Mouse (Mus musculus): Measurements from ENCODE around the gene Tnn.

Tnn gene

GRCm38 (mm10) chr1:160082647-160083046, 70.7 kb downstream of the Tnn start:
- no peak for DNase-seq (ENCODE audit: extremely low read depth, low read depth, low spot score)

DNA sequence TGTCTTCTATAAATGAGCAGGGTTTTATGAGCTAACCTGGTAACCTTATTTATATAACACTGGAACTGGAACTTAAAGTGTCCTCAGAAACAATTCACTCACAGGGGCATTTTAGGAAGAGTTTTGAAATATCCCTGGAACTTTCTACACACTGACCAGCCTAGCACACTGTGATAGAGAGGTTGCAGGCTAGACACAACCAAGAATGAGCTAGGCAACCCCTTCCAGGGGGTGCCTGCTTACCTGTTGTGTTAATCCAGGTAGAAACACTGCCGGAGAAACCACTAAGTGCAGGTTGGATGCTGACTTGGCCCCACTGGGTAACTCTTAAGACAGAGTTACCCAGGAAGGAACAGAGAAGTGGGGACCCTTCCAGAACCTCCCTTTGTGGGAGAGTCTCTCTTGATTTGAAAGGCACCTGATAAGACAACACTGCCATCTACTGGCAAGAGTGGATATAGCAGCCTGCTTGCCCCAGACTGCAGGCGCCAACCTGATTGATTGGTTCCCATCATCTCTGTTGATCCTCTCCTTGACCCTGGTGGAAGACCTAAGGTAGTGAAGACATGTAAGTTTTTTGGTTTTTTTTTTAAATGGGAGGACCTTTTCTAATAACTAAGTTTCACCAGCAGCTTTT, 72.5 kb downstream of the Tnn start:
- DNase-seq (ENCODE audit: extremely low read depth, low read depth, low spot score), result no peak

DNA sequence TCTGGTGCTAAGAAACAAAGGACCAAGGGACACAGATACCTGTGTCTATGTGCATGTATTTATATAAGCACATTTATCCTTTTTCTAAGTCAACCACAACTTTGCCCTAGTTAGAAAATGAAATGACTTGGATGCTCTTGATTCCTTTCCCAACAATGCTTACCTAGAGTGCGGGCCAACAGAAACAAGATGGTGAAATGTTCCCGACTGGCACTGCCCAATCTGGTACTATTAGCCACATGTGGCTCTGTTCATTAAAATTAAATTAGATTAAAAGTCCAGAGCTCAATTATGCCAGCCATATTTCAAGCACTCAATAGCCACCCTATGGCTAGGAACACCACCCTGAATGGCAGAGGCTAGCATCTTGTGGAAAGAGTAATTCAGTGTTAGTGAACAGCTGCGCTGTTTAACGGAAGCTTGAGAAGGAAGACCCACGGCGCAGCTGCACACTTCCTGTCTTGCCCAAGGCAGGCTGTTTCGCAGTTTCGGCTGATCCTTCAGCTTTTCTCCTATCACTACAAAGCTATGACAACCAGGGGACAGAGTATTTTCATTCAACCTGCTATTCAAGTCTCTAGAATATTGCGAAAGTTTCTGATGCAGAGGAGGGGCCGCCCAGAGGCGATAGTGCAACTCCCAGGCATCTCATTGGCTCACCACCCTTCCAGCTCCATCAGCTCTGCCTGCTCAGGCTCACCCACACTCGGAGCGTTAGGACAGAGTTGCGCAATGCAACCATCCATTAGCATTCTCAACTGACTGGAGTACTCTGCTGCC, 74.3 kb downstream of the Tnn start:
- peak; percentile 91 for DNase-seq (ENCODE audit: extremely low read depth, low read depth, low spot score)

DNA sequence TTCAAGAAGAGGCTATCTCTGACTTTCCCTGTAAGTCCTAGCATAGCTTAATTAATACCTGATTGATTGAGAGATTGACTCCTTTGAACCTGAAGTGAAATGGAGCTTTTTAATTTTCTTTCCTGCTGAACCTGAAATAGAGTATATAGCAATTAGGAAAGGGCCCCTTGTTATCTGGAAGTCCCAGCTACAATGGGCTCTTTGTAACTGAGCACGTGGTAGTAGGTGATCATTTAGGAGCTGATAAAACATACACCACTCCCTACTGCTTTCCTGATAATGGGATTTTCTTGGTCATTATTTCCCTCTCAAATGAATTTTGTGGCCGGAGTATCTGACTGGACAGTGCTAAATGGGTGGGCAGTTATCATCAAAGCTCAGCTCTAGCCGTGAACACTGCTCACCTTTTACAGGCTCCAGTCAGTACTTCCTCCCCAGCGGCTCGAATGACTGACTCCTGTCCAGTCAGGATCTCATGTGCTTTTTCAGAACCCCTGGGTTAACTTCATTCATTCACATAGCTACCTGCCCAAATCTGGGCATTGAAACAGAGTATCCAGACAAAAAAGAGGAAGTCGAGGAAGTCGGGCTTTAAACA, 88.7 kb downstream of the Tnn start:
- DNase-seq (ENCODE audit: extremely low read depth, low read depth, low spot score), result no peak

DNA sequence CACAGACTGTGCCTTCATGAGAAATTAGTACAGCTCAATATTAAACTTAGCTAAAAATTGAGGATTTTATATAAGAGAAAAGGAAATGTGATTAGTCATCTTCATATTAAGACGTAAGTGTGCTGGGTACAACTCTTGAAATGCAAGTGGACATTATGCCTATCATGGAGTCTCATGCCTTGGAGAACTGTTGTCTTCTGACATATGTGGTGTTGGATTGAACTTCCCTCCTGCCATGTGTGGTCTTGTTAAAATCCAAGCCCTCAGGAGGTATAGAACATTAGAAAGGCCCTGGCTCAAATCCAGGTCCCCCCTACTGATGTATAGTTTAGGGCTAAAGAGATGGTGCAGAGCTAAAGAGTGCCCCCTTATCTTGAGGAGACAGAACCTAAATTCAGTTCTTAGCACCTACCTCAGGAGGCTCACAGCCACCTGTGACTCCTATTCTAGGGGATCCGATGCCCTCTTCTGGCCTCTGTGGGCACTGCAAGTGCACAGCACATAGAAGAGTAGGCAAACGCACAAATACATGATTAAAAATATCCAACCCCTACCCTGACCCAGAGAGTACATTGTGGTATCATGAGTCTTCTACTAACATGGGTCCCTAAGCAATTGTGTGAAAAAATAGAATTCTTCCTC, 91.5 kb downstream of the Tnn start:
- DNase-seq (ENCODE audit: extremely low read depth, low read depth, low spot score), result no peak

- no peak for DNase-seq (ENCODE audit: extremely low read depth, low read depth, low spot score)
Measured at GRCm38 (mm10) chr1:160061321-160061720, 92.1 kb downstream of the Tnn start.

- no peak for DNase-seq (ENCODE audit: extremely low read depth, low read depth, low spot score)
Measured at GRCm38 (mm10) chr1:160060542-160060941, 92.8 kb downstream of the Tnn start.

- DNase-seq (ENCODE audit: extremely low read depth, low read depth, low spot score), result no peak
Measured at GRCm38 (mm10) chr1:160059908-160060307, 93.5 kb downstream of the Tnn start.

GRCm38 (mm10) chr1:160057657-160058056, 95.7 kb downstream of the Tnn start:
- DNase-seq (ENCODE audit: extremely low read depth, low read depth, low spot score), result no peak

- DNase-seq (ENCODE audit: extremely low read depth, low read depth, low spot score), result no peak
Measured at GRCm38 (mm10) chr1:160054366-160055078, 98.9 kb downstream of the Tnn start.

DNA sequence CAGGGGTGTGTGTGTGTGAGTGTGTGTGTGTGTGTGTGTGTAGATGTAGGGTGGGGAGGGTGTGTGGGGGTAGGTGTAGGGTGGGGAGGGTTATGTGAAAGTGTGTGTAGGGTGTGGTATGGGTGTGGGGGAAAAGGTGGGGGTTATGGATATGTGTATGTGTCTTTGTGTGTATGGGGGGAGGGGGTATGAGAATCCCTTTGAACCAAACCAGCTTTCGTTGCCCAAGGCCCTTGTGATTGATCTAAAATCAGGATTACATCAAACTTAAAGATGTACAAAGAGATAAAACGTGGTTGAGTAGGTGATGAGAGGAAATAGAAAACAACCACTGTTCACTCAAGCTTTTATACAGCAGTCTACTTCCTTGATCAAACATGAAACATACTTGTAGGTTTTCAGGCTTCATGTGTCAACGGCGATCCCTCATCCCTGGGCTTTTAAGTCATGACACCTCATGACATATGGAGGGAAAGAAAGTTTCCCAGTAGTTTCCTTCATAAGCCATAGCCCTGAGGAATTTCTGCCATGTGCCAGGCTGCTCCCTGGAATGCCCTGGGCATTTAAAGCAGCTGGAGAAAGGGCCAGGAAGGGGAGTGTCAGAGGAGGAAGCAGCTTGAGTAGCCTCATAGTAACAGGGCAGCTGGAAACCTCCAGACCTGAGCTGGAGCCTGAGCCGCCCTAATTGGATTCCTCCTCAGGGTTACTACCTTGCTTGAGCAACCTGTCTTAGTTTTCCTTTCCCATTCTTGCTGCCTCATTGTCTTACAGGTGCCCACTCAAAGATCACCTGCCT, 99.7 kb downstream of the Tnn start:
- DNase-seq (ENCODE audit: extremely low read depth, low read depth, low spot score), result no peak

GRCm38 (mm10) chr1:160052556-160053315, 100.6 kb downstream of the Tnn start:
- no peak for DNase-seq (ENCODE audit: extremely low read depth, low read depth, low spot score)

GRCm38 (mm10) chr1:160050898-160051297, 102.5 kb downstream of the Tnn start:
- DNase-seq (ENCODE audit: extremely low read depth, low read depth, low spot score), result no peak

DNA sequence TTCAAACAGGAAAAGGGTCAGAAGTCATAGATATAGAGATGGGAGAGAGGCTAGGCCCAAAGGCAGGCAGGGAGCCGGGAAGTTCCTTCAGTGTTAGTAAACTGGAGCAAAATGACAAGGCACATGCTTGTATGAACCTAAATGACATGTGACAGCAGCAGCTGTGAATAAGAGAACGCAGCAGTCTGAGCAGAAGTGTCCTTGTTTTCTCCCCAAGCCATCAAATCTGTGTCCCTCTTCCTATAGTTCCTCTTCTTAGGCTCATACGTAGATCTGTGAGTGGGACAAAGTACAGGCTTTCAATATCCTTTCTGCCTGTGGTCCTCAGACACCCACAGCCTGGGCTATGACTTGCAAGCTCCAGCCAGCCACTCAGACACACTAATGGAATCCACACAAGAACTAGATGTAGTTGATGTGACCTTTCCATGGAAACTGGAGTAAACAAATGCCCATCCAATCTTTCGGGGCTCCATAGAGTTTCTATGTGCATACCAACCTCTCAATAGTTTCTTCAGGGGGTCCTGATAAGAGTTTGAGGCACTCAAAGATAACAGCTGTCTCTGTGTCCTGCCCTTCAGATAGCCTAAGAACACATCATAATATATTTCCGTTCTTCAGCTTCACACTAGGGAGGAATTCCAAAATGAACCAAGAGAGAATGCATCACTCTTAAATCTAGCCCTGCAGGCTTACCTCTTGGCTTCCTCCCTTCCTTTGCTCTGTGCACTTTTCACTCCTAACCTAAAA, 104.1 kb downstream of the Tnn start:
- no peak for DNase-seq (ENCODE audit: extremely low read depth, low read depth, low spot score)

DNA sequence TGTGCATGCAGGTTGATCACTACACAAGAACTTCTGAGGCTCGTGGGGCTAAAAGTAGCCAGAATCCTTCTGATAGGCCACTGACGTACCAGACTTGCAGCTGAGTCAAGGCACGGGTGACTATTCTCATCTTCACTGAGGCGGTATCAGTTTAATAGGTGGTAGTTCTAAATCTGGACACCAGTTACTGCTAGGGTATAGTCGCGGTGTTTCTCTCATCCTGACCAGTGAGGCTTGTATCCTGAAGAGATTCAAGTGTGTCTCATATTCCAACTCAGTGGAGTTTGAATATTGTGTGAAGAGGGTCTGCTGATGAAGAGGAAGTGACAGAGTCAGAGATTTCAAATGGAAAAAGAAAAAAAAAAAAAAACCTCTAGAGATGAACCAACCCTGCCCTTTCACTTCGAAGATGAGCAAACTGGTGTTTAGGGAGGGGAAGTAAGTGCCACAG, 105.9 kb downstream of the Tnn start:
- no peak for DNase-seq (ENCODE audit: extremely low read depth, low read depth, low spot score)

DNA sequence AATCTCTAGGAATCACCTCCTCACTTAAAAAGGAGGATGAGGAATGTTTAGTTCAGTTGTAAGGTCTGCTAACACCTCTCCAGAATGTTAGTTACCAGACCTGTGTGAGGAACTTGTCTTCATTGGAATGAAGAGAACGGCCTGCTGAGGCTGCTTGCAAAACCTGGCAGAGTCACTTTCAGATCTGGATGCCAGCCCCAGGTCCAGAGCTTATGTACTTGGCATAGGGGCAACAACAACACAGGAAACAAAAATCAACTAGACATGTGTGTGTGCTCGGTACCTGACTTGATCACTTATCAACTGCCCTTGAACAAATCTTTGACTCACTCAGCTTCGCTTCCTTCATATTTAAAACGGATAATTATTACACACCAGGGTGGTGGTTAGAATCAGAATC, 106.6 kb downstream of the Tnn start:
- DNase-seq (ENCODE audit: extremely low read depth, low read depth, low spot score), result no peak

- DNase-seq (ENCODE audit: extremely low read depth, low read depth, low spot score), result no peak
Measured at GRCm38 (mm10) chr1:160045971-160046370, 107.4 kb downstream of the Tnn start.

DNA sequence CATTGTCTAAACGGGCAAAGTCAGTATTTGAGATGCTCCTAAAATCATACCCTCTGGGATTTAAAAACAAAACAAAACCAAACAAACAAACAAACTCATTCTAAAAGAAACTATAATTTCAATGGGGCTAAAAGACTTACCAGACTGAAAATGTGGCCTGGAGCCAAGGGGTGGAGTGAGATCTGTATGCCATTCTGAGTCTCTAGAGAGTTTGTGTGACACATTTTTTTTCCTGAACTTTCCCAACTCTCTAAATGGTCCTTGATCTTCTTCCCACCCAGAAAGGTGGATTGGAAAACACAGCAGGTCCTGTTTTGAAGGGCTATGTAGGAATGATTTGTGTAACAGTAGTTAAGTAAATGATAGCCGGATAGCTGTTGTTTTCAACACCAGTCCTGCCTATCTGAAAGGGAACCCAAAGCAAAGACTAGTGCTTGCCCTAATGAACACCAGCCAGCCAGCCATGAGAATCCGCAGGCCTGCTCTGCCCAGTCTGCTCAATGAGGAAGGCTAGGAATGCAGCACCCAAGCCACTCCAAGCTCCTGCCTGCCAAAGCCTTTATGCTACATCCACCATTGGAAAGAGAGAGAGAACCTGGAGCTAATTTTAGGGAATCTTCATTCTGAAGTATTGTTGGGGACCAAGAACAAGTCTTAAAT, 108.2 kb downstream of the Tnn start:
- DNase-seq (ENCODE audit: extremely low read depth, low read depth, low spot score), result no peak
